Mouse (Mus musculus) bone marrow, adult 2 months (tissue): ENCODE results near the gene Pcsk2. TPM values are rescaled to one million over a fixed set of nuclear protein-coding genes. Genes with fewer than 3 reads are reported as not detected.

ENCODE experiments used
- H3K27ac ChIP-seq: fragments of 200-500 bp; 2 replicates; pipeline ENCODE4 v1.5.1; 2012; ENCODE audit warnings: low read depth, mild to moderate bottlenecking, control low read depth, inconsistent platforms, low read length; ENCODE audit not compliant: control insufficient read depth, poor library complexity, insufficient read depth
- H3K4me1 ChIP-seq: fragments of 200-500 bp; 2 replicates; pipeline ENCODE4 v1.6.1; 2011; ENCODE audit warnings: low read length; ENCODE audit not compliant: control insufficient read depth, insufficient read depth
- H3K4me3 ChIP-seq: fragments of 200-500 bp; replicated peaks from 2 replicates; pipeline ENCODE3; 2011; ENCODE audit warnings: mild to moderate bottlenecking, low read depth, low read length, control low read depth; ENCODE audit not compliant: control insufficient read depth
- CTCF ChIP-seq: fragments of 200-500 bp; IDR thresholded peaks from 2 replicates; pipeline ENCODE4 v1.5.1; 2011; ENCODE audit warnings: low read length, control low read depth; ENCODE audit not compliant: control insufficient read depth, insufficient read depth
- POLR2A ChIP-seq: fragments of 200-500 bp; IDR thresholded peaks from 2 replicates; pipeline ENCODE4 v1.6.1; 2011; ENCODE audit warnings: low read depth, mild to moderate bottlenecking, control low read depth, low read length, borderline replicate concordance; ENCODE audit not compliant: control insufficient read depth
- WGBS: fragments of 180-500 bp; shearing (Covaris S2); methylation state at CpG from one replicate; pipeline ENCODE4 v1.1.7; 2018; 5-methylcytosine and 5-hydroxymethylcytosine counted together
- polyA plus RNA-seq: library from polyadenylated mRNA; stranded (reverse); fragments of >200 nt; gene quantifications from 2 replicates; pipeline ENCODE4 v1.2.4, GENCODE M21; 2011; ENCODE audit warnings: low replicate concordance; ENCODE audit not compliant: missing spikeins, insufficient read depth, insufficient read length

The Pcsk2 gene
- polyA plus RNA-seq, result 0.97 TPM in 1 of 2 replicates, not detected in the other

GRCm38 (mm10) chr2:143545758-143546246 is at the start of gene Pcsk2:
TSS of gene Pcsk2 (plus strand) at chr2:143546156.
- TF ChIP-seq POLR2A (no peak), CTCF (no peak)
- H3K4me1 ChIP-seq, result no peaks in the 10 kb centered on the region
- WGBS, result 2% methylated on average over 50 of the region's 51 CpGs
- H3K27ac ChIP-seq, result no peak within 1 kb of the TSS
- no peak within 1 kb of the TSS for H3K4me3 ChIP-seq

- H3K4me1 ChIP-seq, result no peaks in the 10 kb centered on the region
- no peak overlapping the region for H3K27ac ChIP-seq
- WGBS, result 80% methylated on average over 9 of the region's 9 CpGs
- H3K4me3 ChIP-seq, result no peak overlapping the region
- TF ChIP-seq POLR2A, result no peak
- TF ChIP-seq CTCF, result no peak
Measured at GRCm38 (mm10) chr2:143500845-143501244, 45.1 kb upstream of the Pcsk2 start.

GRCm38 (mm10) chr2:143501760-143502159 is 44.2 kb upstream of the Pcsk2 start:
- no peak overlapping the region for H3K27ac ChIP-seq
- 16% methylated on average over 5 of the region's 5 CpGs for WGBS
- TF ChIP-seq POLR2A (no peak), CTCF (no peak)
- H3K4me1 ChIP-seq, result no peaks in the 10 kb centered on the region
- H3K4me3 ChIP-seq, result no peak overlapping the region

- H3K4me3 ChIP-seq, result no peak overlapping the region
Measured at GRCm38 (mm10) chr2:143502203-143502602, 43.8 kb upstream of the Pcsk2 start.

GRCm38 (mm10) chr2:143536485-143536884 is 9.5 kb upstream of the Pcsk2 start:
- 16% methylated on average over 3 of the region's 3 CpGs for WGBS
- no peak overlapping the region for H3K27ac ChIP-seq
- H3K4me1 ChIP-seq, result no peaks in the 10 kb centered on the region
- no peak overlapping the region for H3K4me3 ChIP-seq
- TF ChIP-seq POLR2A (no peak), CTCF (no peak)

More at GRCm38 (mm10) chr2:143502203-143502602, 43.8 kb upstream of the Pcsk2 start:
- 75% methylated on average over 3 of the region's 3 CpGs for WGBS
- H3K27ac ChIP-seq, result no peak overlapping the region
- H3K4me1 ChIP-seq, result no peaks in the 10 kb centered on the region
- TF ChIP-seq POLR2A, result no peak
- no peak for TF ChIP-seq CTCF

GRCm38 (mm10) chr2:143545299-143545751 is 631 bp upstream of the Pcsk2 start:
- Histone ChIP-seq H3K4me1 (no peaks in the 10 kb centered on the region), H3K4me3 (no peak overlapping the region), H3K27ac (no peak overlapping the region)
- 5% methylated on average over 7 of the region's 7 CpGs for WGBS
- TF ChIP-seq CTCF (no peak), POLR2A (no peak)

- WGBS, result 4% methylated on average over 33 of the region's 33 CpGs
- TF ChIP-seq POLR2A (no peak), CTCF (no peak)
- Histone ChIP-seq H3K27ac (no peak overlapping the region), H3K4me1 (no peaks in the 10 kb centered on the region), H3K4me3 (no peak overlapping the region)
Measured at GRCm38 (mm10) chr2:143546412-143547211, 656 bp downstream of the Pcsk2 start.

- no peak for TF ChIP-seq POLR2A
- TF ChIP-seq CTCF, result no peak
- WGBS, result 6% methylated on average over 32 of the region's 32 CpGs
- Histone ChIP-seq H3K4me1 (no peaks in the 10 kb centered on the region), H3K27ac (no peak overlapping the region), H3K4me3 (no peak overlapping the region)
Measured at GRCm38 (mm10) chr2:143547251-143548090, 1.5 kb downstream of the Pcsk2 start.
